Mouse (Mus musculus) lung, adult 2 months (tissue): ENCODE data around the gene Banp.

Source experiments
- CTCF ChIP-seq: fragments of 200-500 bp; IDR thresholded peaks from 2 replicates; pipeline ENCODE4 v1.5.1; 2011; ENCODE audit warnings: mild to moderate bottlenecking, low read length, control low read depth; ENCODE audit not compliant: insufficient read depth
- POLR2A ChIP-seq: fragments of 200-500 bp; IDR thresholded peaks from 2 replicates; pipeline ENCODE4 v1.6.1; 2011; ENCODE audit warnings: low read depth, mild to moderate bottlenecking, control low read depth, low read length, borderline replicate concordance; ENCODE audit errors: extremely low read depth

DNA sequence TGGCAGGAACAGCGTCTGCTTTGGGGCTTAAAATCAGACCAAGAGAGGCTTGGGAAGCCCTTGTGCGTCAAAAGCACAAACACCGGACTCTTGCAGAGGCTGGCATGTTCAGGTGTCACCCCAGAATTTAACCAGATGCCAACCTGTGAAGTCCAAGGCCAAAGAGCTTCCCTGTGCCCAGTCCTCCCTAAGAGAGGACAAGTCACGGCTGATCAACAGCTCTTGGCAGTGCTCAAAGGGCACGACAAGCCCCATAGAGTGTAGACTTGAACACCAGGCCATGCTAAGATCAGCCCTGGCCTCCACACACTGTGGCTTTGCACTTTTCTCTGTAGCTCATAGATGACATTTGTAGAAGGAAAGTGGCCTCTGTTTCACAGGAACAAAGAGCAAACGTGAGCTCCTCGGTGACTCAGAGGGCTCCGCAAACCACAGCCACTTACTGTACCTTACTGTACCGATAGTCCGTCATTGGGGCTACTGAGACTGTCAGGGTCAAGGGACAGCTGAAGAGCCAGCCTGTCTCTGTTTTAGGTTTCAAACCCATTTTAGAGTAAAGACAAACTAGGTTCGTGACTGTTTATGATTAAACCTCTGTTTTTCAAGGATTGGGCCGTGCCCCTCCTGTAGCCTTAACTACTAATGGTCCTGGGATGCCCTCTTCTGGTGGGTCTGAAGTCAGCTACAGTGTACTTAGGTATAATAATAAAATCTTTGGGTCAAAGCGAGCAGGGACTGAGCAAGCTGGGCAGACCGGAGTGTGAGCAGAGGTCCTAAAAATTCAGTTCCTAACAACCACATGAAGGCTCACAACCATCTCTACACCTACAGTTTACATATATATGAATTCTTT is 16.7 kb upstream of the Banp start:
- TF ChIP-seq CTCF (no peak), POLR2A (no peak)
